Mouse (Mus musculus): ENCODE data around the gene Efr3b. TPM values are rescaled to one million over a fixed set of nuclear protein-coding genes. Genes with fewer than 3 reads are reported as not detected.

Gene Efr3b
- total RNA-seq, 2 experiments from 2014 or later, result 5.8 to 7.2 TPM

Other genes with a start within 250 kb of the Efr3b start
- gene Dnmt3a, start 232.9 kb downstream of the Efr3b start, total RNA-seq (2021), result 100 to 1,000 TPM; 154 to 172 TPM
- under 1 TPM; 0.49 to 0.54 TPM for gene Pomc, start 84.0 kb downstream of the Efr3b start, total RNA-seq (2021)
- 10 to 100 TPM; 10.3 to 11.5 TPM for gene Dnajc27, start 43.7 kb upstream of the Efr3b start, total RNA-seq (2021)
- gene Adcy3, start 94.2 kb upstream of the Efr3b start, total RNA-seq (2021), result 1 to 10 TPM; 4.1 to 8.5 TPM
- gene Ptrhd1, start 195.1 kb upstream of the Efr3b start, total RNA-seq (2021), result 1 to 10 TPM; 5.1 to 5.3 TPM
- 1 to 10 TPM; 3.1 to 5.6 TPM for gene Cenpo, start 195.4 kb upstream of the Efr3b start, total RNA-seq (2021)